Mouse (Mus musculus): ENCODE results near the gene Cpeb3. TPM values are rescaled to one million over a fixed set of nuclear protein-coding genes. Genes with fewer than 3 reads are reported as not detected.
"Not testable (repeated sequence)": the region's sequence is repeated elsewhere in the genome, so short reads cannot be mapped to it uniquely, and the experiment has no call there.

The Cpeb3 gene
- total RNA-seq, 2 experiments from 2014 or later, result 76.5 to 90.5 TPM

- no peak for ATAC-seq (replicated peaks; ENCODE audit: low FRiP score, poor library complexity, severe bottlenecking)
Measured at GRCm38 (mm10) chr19:37095666-37096330, 112.6 kb downstream of the Cpeb3 start.

DNA sequence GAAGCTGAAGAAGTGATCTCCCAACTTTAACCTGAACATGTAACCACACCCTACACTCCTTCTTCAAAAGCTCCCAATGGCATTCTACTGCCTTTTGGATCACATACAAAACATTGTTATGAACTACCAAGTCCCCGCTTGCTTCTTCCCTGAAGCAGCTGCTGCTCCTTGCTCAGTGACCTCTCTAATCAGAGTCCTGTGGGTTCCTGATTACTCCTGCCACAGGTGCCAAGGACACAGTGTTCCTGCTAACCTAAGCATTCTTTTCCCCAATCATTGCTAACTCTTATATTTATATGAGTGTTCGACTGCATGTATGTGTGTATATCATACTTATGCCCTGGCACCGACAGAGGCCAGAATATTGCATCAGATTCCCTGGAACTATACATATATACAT, 115.2 kb downstream of the Cpeb3 start:
- ATAC-seq (replicated peaks; ENCODE audit: low FRiP score, poor library complexity, severe bottlenecking), result no peak

DNA sequence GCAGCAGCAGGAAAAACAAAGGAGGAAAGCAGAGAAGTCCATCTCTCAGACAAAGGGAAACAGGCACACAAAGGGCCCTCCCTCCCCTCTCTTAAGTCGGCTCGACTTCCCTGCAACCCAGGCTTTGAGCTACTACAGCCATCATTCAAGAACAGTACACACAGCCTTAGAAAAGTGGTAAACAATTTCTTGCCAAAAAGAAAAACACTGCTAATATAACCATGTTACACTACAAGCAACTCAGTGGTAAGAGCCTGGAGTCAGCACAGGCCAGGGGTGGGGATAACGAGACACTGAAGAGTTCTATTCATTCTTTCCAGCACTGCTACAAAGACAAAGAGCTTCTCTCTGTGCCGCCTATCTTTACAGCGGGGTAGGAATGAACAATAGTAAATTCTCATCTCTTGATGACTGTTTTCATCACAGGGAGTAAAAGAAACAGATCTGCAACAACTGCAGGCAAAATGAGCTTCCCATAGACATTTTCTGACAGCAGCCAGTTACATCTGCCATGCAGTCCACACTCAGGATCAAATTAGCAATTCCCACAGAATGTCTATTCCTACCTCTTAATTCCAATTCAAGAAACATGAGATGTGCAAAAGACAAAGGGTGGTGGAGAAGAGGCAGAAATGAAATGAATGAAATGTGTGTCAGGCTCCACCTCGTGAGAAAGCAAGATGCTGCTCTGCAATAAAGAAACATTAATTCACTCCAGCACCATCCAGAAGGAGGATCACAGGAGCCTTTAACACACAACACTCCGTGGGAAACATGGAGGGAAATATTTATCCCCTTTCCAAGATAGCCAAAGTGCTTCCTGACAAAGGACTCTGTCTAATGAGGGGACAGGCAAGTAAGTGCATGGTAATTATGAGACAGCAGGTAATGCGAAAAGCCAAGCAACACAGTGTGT, 118.0 kb downstream of the Cpeb3 start:
- ATAC-seq (replicated peaks; ENCODE audit: low FRiP score, poor library complexity, severe bottlenecking), result no peak

DNA sequence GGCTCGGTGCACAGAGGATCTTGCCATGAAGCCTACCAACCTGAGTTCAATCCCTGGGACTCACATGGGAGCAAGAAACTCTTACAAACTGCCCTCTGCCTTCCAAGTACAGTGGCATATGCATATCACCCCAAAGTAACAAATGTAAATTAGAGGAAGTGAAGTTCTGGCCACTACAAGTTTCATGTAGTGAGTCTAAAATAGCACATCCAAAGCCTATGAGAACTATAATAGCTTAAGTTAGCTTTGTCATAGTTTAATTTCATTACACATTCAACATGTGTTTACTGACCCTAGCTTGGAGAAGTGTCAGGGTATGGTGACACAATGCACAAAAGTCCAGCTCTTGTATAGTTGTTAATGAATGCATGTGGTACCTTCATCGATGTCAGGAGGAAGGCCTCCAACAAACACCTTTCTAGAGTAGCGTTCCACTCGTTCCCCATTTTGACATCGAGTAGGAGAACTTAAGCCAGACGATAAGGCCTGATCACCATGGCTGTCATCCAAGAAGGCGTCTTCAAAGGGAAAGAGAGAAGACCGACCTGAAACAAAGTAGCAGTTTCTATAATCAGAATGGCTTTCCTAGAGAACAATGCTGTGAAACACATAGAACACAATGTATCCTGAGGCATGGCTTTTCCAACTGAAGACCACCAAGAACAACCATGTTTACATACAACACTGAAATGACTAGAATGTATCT, 120.2 kb downstream of the Cpeb3 start:
- no peak for ATAC-seq (replicated peaks; ENCODE audit: low FRiP score, poor library complexity, severe bottlenecking)

DNA sequence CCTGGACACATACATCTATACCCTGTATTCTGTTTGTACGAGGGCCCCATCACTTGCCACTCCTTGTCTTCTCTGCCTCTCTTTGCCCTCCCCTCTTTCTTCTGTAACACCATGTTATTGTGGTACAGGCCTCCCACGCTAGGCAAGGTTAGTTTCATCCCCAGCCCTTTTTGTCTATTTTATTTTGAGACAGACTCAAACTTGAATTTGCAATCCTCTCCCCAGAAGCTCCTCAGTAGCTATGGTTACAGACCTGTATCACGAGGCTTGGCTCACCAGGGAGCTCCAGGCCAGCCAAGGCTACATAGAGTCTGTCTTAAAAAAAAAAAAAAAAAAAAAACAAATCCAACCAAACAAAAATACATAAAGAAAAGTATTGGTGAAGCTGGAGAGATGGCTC, 123.9 kb downstream of the Cpeb3 start:
- ATAC-seq (replicated peaks; ENCODE audit: low FRiP score, poor library complexity, severe bottlenecking), result no peak

- ATAC-seq (replicated peaks; ENCODE audit: low FRiP score, poor library complexity, severe bottlenecking), result no peak
Measured at GRCm38 (mm10) chr19:37081467-37081866, 126.9 kb downstream of the Cpeb3 start.

GRCm38 (mm10) chr19:37079151-37079550, 129.2 kb downstream of the Cpeb3 start:
- ATAC-seq (replicated peaks; ENCODE audit: low FRiP score, poor library complexity, severe bottlenecking), result no peak

- no peak for ATAC-seq (replicated peaks; ENCODE audit: low FRiP score, poor library complexity, severe bottlenecking)
Measured at GRCm38 (mm10) chr19:37078571-37078970, 129.8 kb downstream of the Cpeb3 start.

GRCm38 (mm10) chr19:37078064-37078463, 130.3 kb downstream of the Cpeb3 start:
- ATAC-seq (replicated peaks; ENCODE audit: low FRiP score, poor library complexity, severe bottlenecking), result no peak

DNA sequence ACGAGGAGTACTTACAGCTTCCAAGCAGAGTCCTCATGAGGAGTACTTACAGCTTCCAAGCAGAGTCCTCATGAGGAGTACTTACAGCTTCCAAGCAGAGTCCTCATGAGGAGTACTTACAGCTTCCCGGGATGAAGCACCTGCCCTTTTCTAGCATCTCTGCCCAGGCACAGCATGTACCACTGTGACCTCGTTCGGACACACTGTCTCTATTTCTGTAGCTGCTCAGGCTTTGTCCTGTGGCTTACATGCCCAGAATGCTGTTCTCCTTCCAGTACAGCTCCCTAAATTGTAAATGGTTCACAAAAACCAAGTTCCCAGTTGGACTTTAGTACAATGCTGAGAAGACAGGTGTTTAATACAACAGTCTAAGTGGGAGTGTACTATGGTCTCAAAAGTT, 131.1 kb downstream of the Cpeb3 start:
- ATAC-seq (replicated peaks; ENCODE audit: low FRiP score, poor library complexity, severe bottlenecking), result not testable (repeated sequence)

GRCm38 (mm10) chr19:37076646-37077045, 131.8 kb downstream of the Cpeb3 start:
- no peak for ATAC-seq (replicated peaks; ENCODE audit: low FRiP score, poor library complexity, severe bottlenecking)

DNA sequence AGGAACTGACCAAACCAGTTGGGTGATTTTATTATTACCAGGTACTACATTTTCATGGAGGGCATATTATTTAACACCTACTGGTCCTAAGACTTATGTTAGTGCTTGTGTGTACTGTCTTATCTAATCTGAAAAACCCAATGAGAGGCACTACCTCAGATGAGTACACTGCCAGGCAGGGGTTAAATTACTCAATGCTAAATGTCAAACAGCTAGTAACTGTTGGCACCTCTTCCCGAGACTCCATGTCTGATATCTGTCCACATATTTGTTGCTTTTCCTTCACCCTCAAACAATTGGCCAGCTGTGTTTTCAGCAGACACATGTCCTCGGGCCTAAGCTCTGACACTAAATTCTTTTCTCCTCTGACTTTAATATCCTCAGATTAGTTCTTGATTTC, 132.3 kb downstream of the Cpeb3 start:
- ATAC-seq (replicated peaks; ENCODE audit: low FRiP score, poor library complexity, severe bottlenecking), result no peak

DNA sequence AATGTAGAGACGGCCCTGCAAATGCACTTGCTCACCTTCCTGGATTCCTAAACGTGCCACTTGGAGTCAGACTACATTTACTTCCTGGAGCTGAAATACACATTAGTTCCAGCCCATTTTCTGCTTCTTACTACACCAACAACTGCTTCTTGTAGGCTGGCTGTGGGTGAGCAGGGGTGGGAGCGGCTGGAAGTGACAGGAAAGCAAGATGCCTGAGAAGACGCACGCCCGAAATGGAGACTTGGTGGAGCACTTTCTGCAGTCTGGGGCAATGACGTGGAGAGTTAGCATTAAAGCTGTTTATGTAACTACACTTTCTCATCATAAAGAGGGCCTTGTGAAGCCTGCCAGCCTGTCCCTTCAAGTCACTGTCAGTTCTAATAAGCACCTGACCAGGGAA, 132.7 kb downstream of the Cpeb3 start:
- ATAC-seq (replicated peaks; ENCODE audit: low FRiP score, poor library complexity, severe bottlenecking), result no peak

DNA sequence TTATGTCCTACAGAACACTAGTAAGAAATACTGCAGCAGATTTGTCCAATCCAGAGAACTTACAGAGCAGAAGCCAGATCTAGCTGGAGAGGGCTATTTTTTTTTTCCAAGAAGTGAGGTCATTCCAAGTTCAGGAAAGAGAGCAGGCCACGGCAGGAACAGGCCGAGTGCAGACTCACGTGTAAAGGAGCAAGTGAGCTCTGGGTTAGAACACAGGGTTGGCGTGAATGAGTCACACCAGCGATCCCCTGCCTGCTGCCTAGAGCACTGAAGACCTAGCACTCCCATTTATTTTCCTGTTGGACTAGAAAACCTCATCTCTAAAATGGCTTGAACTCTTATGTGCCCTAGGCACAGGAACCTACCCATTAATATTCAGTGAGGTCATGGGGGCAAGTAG, 133.7 kb downstream of the Cpeb3 start:
- no peak for ATAC-seq (replicated peaks; ENCODE audit: low FRiP score, poor library complexity, severe bottlenecking)

- ATAC-seq (replicated peaks; ENCODE audit: low FRiP score, poor library complexity, severe bottlenecking), result no peak
Measured at GRCm38 (mm10) chr19:37074276-37074675, 134.1 kb downstream of the Cpeb3 start.

GRCm38 (mm10) chr19:37072871-37073629, 135.4 kb downstream of the Cpeb3 start:
- 0 out of 2 replicates have a peak, but pooled peaks have one; percentile 21 for ATAC-seq (replicated peaks; ENCODE audit: low FRiP score, poor library complexity, severe bottlenecking)

GRCm38 (mm10) chr19:37069243-37069642, 139.2 kb downstream of the Cpeb3 start:
- ATAC-seq (replicated peaks; ENCODE audit: low FRiP score, poor library complexity, severe bottlenecking), result no peak

GRCm38 (mm10) chr19:37060078-37060477, 148.3 kb downstream of the Cpeb3 start:
- ATAC-seq (replicated peaks; ENCODE audit: low FRiP score, poor library complexity, severe bottlenecking), result no peak

DNA sequence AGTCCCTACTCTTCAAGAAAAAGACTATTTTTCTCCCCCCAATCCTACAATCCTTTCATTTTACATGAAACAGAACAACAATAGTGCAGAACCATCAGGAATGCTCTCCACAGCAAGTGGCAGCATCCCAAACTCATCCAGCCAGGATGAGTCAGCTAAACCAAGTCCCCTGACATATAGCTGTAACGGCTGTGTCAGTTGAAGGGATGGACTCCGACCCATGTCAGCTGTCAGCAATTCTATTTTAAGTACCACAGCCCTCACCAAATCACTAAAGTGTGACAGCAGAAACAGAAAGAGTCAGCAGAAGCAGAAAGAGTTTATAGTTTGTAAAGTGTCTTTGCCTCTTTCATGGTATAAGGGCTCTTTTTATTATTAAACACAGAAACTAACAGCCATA, 148.8 kb downstream of the Cpeb3 start:
- ATAC-seq (replicated peaks; ENCODE audit: low FRiP score, poor library complexity, severe bottlenecking), result no peak

Measured in erythroblast, adult 5-6 weeks (primary cell).